Mouse (Mus musculus): Measurements from ENCODE around the gene Cyp2c39. TPM values are rescaled to one million over a fixed set of nuclear protein-coding genes. Genes with fewer than 3 reads are reported as not detected.

The Cyp2c39 gene
- not detected for polyA plus RNA-seq (2014; fragmentation: Illumina TruSeq; extraction: RNeasy Lipid Tissue Mini Kit (QIAGEN cat#74804))

GRCm38 (mm10) chr19:39510534-39510933, at the start of gene Cyp2c39:
Gene Cyp2c39 (plus strand): TSS chr19:39510862.

GRCm38 (mm10) chr19:39462941-39463340, 47.7 kb upstream of the Cyp2c39 start, which contains the start of gene Cyp2c38:
Gene Cyp2c38 (minus strand): TSS chr19:39463075.

Other genes with a start within 250 kb of the Cyp2c39 start
- 0.88 TPM for gene Cyp2c29, start 241.5 kb upstream of the Cyp2c39 start, polyA plus RNA-seq (2014; fragmentation: Illumina TruSeq; extraction: RNeasy Lipid Tissue Mini Kit (QIAGEN cat#74804))
- gene Cyp2c38, start 47.8 kb upstream of the Cyp2c39 start, polyA plus RNA-seq (2014; fragmentation: Illumina TruSeq; extraction: RNeasy Lipid Tissue Mini Kit (QIAGEN cat#74804)) = not detected
- gene Cyp2c67, start 138.2 kb downstream of the Cyp2c39 start, polyA plus RNA-seq (2014; fragmentation: Illumina TruSeq; extraction: RNeasy Lipid Tissue Mini Kit (QIAGEN cat#74804)) = not detected
- not detected for gene Cyp2c68, start 230.2 kb downstream of the Cyp2c39 start, polyA plus RNA-seq (2014; fragmentation: Illumina TruSeq; extraction: RNeasy Lipid Tissue Mini Kit (QIAGEN cat#74804))

Measured in ovary, adult 10 weeks (tissue).